Mouse (Mus musculus): ENCODE results near the gene Dnttip2. TPM values are rescaled to one million over a fixed set of nuclear protein-coding genes. Genes with fewer than 3 reads are reported as not detected.
"Not testable (repeated sequence)": the region's sequence is repeated elsewhere in the genome, so short reads cannot be mapped to it uniquely, and the experiment has no call there.

Gene Dnttip2
- polyA plus RNA-seq (2016; fragmentation: Nextera tagmentation; extraction: Ambion mirVana), result 97.3 and 100 TPM in 2 replicates

DNA sequence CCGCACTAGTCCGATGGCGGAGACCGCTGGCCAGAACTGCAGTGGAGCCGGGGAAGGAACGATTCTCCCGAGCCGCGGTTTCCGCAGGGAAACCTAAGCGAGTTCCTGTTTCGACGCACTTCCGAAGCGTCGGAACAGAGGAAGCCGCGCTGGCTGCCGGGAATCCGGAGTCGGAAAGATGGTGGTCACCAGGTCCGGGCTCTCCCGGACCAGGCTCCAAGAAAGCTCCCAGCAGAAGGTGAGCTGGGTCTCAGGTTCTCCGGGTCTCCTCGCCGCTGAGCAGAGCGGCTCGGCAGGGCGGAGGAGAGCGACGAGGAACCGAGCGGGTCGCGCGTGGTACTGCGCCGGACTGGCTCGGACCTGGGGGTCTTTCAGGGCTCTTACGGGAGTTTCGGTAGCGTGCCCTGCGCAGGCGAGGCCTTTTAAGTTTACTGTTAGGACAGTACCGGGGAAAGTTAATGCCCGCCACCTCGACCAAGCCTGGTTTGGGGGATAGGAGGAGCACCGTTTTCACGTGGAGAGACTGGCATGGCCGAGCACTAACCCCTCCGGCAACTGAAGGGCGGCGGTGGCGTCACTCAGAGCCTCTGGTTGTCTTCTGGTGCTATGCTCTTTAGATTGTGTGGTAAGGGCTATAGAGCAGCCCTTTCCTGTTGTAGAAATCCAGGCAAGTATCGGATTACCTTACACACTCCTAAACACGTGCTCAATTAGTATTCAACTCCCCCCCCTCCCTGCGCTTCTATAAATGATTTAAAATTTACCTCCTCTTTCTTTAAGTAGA, at the start of gene Dnttip2:
TSS of gene Dnttip2 (plus strand) at position 148 of the 784 bp plus-strand sequence.
- Histone ChIP-seq H3K36me3 (replicated peaks) (peaks cover 44% of the 10 kb centered on the region), H3K4me1 (peaks cover 33% of the 10 kb centered on the region), H3K4me3 (peak within 1 kb of the TSS; percentile 90), H3K27ac (replicated peaks) (peak within 1 kb of the TSS; percentile 92), H3K27me3 (replicated peaks; ENCODE audit: low read depth, poor library complexity, severe bottlenecking) (no peaks in the 10 kb centered on the region), H3K9me3 (no peaks in the 10 kb centered on the region)
- peak; percentile 95 for DNase-seq (ENCODE audit: low spot score)
- under 1% methylated on average over 57 of the region's 57 CpGs for WGBS

DNA sequence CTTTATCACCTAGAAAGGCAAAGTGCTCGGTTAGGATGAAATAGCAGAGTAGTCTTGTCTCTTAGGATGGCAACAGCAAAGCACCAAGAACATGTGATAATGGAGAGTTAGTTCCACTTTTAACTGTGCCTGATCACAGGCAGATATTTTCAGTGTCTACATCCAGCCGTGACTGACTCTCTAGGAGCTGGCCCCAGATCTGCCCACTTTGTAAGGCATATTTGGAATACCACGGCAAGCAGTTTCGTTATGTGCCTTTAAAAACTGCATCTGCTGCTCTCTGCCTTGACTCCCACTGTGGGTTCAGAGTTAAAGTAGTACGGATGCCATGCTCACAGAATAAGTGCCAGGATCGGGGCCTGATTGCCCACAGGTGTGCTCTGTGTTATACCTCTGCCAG, 47.2 kb upstream of the Dnttip2 start:
- 79% methylated on average over 6 of the region's 6 CpGs for WGBS

DNA sequence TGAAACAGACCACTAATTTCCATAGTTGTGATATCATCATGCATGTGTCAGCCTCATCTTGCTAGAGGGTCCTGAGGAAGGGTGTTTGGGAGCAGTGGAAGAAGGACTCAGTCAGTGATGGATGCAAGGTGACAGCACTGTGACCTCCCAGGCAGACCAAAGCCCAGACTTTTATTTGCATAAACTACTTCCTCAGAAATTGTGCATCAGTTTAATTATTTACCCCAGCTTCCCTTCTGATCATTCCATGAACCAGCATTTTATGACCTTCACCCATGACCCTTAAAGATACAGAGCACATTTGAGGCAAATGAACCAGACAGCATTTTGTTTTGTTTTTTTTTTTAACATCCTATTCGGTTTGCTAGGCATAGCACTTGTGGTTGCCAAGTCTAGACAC, 38.4 kb upstream of the Dnttip2 start:
- Histone ChIP-seq H3K4me1 (no peaks in the 10 kb centered on the region), H3K27ac (replicated peaks) (no peak overlapping the region), H3K36me3 (replicated peaks) (no peaks in the 10 kb centered on the region), H3K27me3 (replicated peaks; ENCODE audit: low read depth, poor library complexity, severe bottlenecking) (no peaks in the 10 kb centered on the region), H3K9me3 (no peaks in the 10 kb centered on the region), H3K4me3 (no peak overlapping the region)
- DNase-seq (ENCODE audit: low spot score), result no peak
- WGBS, result 81% methylated on average over 1 of the region's 1 CpGs

More for the DNA sequence above, 47.2 kb upstream of the Dnttip2 start:
- H3K27me3 ChIP-seq (replicated peaks; ENCODE audit: low read depth, poor library complexity, severe bottlenecking); H3K27ac ChIP-seq (replicated peaks); H3K36me3 ChIP-seq (replicated peaks); H3K9me3 ChIP-seq; DNase-seq (ENCODE audit: low spot score); H3K4me3 ChIP-seq; H3K4me1 ChIP-seq: not testable (repeated sequence)

DNA sequence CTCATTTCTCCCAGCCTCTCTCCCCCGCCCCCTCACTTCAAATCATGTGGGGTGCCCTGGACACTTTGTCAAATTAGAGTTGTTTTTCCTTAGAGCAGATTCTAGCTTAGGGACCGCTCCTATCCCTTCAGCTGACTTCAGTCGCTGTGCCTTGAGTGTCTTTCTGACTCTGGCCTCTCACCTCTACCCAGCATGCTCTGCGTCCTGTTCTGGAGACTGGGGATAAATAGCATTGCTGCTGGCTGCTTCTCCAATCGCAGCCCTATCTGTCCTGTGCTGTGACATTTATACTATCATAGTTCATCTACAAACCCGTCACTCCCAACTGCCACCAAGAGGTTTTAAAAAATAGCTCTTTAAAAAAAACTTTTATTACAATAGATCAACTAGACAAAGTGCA, 31.3 kb upstream of the Dnttip2 start:
- DNase-seq (ENCODE audit: low spot score), result no peak

GRCm38 (mm10) chr3:122243416-122244167, 30.6 kb upstream of the Dnttip2 start:
- no peaks in the 10 kb centered on the region for H3K9me3 ChIP-seq
- peak; percentile 10 for DNase-seq (ENCODE audit: low spot score)
- peaks cover 29% of the 10 kb centered on the region for H3K4me1 ChIP-seq
- no peaks in the 10 kb centered on the region for H3K27me3 ChIP-seq (replicated peaks; ENCODE audit: low read depth, poor library complexity, severe bottlenecking)
- 46% methylated on average over 14 of the region's 14 CpGs for WGBS
- no peak overlapping the region for H3K27ac ChIP-seq (replicated peaks)
- no peak overlapping the region for H3K4me3 ChIP-seq
- H3K36me3 ChIP-seq (replicated peaks), result no peaks in the 10 kb centered on the region

More for the DNA sequence above, 31.3 kb upstream of the Dnttip2 start:
- Histone ChIP-seq H3K36me3 (replicated peaks) (no peaks in the 10 kb centered on the region), H3K27me3 (replicated peaks; ENCODE audit: low read depth, poor library complexity, severe bottlenecking) (no peaks in the 10 kb centered on the region), H3K27ac (replicated peaks) (no peak overlapping the region), H3K9me3 (no peaks in the 10 kb centered on the region), H3K4me1 (peaks cover 29% of the 10 kb centered on the region), H3K4me3 (no peak overlapping the region)
- WGBS, result 43% methylated on average over 6 of the region's 6 CpGs

- Histone ChIP-seq H3K27me3 (replicated peaks; ENCODE audit: low read depth, poor library complexity, severe bottlenecking) (no peaks in the 10 kb centered on the region), H3K9me3 (no peaks in the 10 kb centered on the region), H3K36me3 (replicated peaks) (no peaks in the 10 kb centered on the region), H3K27ac (replicated peaks) (peak overlapping the region; percentile 91), H3K4me3 (peak overlapping the region; percentile 95), H3K4me1 (peaks cover 29% of the 10 kb centered on the region)
- no peak for DNase-seq (ENCODE audit: low spot score)
- WGBS, result 57% methylated on average over 6 of the region's 6 CpGs
Measured at GRCm38 (mm10) chr3:122244759-122245158, 29.4 kb upstream of the Dnttip2 start.

DNA sequence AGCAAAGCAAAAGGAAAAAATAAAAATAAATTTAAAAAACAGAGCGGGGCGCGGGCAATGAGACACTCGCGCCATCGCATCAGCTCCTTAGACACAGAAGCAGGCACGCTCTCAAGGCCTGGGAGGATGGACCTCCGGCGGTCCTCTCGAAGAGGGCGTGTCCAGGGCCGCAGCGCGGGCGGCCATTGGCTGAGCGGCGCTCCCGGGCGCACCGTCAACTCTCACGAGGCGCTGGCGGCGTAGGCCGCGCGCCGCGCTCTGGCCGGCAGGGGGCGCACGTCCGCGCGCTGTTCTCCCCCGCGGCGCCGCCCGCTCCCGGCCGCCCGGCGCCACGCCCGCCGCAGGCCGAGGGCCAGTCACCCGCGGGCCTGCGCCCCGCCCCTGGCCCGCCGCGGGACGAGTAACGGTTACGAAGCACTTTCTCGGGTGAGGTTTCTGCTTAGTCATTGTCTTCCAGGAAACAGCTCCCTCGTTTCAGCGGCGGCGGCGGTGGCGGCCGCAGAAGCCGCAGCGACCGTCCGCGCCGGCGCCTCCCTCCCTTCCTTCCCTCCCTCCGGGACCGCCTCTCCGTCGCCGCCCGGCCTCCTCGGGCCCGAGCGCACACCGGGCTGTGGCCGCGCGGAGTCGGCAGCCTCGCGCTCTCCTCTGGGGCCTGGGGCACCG, 28.8 kb upstream of the Dnttip2 start, which contains the start of gene Gclm:
TSS of gene Gclm (plus strand) at position 343 of the 663 bp plus-strand sequence.
- DNase-seq (ENCODE audit: low spot score), result peak; percentile 95
- Histone ChIP-seq H3K4me3 (peak within 1 kb of the TSS; percentile 95), H3K27me3 (replicated peaks; ENCODE audit: low read depth, poor library complexity, severe bottlenecking) (no peaks in the 10 kb centered on the region), H3K27ac (replicated peaks) (peak within 1 kb of the TSS; percentile 91), H3K4me1 (peaks cover 29% of the 10 kb centered on the region), H3K9me3 (no peaks in the 10 kb centered on the region), H3K36me3 (replicated peaks) (no peaks in the 10 kb centered on the region)
- whole genome bisulfite sequencing, result under 1% methylated on average over 90 of the region's 90 CpGs

DNA sequence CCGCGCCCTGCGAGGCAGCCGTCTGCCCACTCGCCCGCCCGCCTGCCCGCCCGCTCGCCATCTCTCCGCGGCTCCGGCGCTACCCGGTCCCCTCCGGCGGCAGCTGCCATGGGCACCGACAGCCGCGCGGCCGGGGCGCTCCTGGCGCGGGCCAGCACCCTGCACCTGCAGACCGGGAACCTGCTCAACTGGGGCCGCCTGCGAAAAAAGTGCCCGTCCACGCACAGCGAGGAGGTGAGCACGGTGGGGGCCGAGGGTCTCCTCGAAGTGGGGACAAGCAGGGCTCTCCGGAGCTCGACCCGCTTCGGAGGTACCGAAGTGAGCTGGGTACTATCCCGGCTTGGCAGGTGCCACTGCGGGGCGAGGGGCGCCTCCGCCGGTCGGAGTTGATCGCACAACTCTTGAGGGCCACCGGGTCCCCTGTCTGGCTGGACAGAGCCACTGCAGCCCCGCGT, 28.3 kb upstream of the Dnttip2 start:
- Histone ChIP-seq H3K27me3 (replicated peaks; ENCODE audit: low read depth, poor library complexity, severe bottlenecking) (no peaks in the 10 kb centered on the region), H3K27ac (replicated peaks) (peak overlapping the region; percentile 91), H3K9me3 (no peaks in the 10 kb centered on the region), H3K36me3 (replicated peaks) (no peaks in the 10 kb centered on the region), H3K4me1 (peaks cover 29% of the 10 kb centered on the region), H3K4me3 (peak overlapping the region; percentile 95)
- WGBS, result under 1% methylated on average over 50 of the region's 50 CpGs
- DNase-seq (ENCODE audit: low spot score), result peak; percentile 73

- H3K27me3 ChIP-seq (replicated peaks; ENCODE audit: low read depth, poor library complexity, severe bottlenecking), result no peaks in the 10 kb centered on the region
- H3K9me3 ChIP-seq, result no peaks in the 10 kb centered on the region
- no peaks in the 10 kb centered on the region; the same call in 1 of the 2 replicates for H3K36me3 ChIP-seq (replicated peaks)
- peak overlapping the region; percentile 91; the same call in 1 of the 2 replicates for H3K27ac ChIP-seq (replicated peaks)
- WGBS, result 30% methylated on average over 6 of the region's 6 CpGs
- DNase-seq (ENCODE audit: low spot score), result no peak
- peak overlapping the region; percentile 95 for H3K4me3 ChIP-seq
- H3K4me1 ChIP-seq, result peaks cover 29% of the 10 kb centered on the region
Measured at GRCm38 (mm10) chr3:122246406-122246805, 27.8 kb upstream of the Dnttip2 start.

DNA sequence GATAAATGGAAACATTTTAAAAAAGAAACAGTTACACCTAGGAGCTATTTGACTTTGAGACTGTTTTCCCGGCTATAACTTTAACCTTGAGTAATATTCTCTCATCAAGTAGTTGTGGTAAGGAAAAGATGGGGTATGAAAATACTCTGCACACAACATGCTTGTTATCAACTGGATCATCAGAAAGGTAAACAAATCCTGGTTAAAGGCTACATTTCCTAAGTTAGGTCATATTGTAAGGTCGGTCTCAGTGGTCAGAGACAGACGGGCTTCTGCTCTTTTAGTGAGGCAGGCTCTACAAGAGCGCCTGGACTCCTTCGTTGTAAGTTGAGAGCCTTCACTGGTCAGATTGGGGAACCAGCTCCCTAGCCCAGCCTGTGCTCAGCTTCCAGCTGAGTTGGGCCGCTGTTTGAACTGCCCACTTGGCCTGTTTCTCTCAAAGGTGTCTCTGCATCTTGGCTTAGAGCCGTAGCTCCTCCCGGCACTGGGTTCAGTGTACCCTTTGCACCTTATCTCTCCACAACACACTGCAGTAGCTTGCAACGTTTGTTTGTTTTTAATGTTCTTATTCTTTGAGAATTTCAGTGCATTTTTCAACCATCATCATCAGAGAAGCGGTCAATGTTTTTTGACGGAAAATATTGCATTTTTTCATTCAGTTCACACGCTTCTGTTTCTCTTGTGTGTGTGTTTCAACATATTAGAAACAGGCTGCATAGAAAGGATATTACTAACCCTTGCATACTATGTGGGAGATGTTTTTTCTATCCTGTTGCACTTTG, 27.0 kb upstream of the Dnttip2 start:
- WGBS, result 62% methylated on average over 12 of the region's 12 CpGs
- no peaks in the 10 kb centered on the region; the same call in 1 of the 2 replicates for H3K36me3 ChIP-seq (replicated peaks)
- H3K9me3 ChIP-seq, result no peaks in the 10 kb centered on the region
- H3K4me3 ChIP-seq, result peak overlapping the region; percentile 95
- no peak for DNase-seq (ENCODE audit: low spot score)
- H3K4me1 ChIP-seq, result peaks cover 29% of the 10 kb centered on the region
- no peaks in the 10 kb centered on the region for H3K27me3 ChIP-seq (replicated peaks; ENCODE audit: low read depth, poor library complexity, severe bottlenecking)
- no peak overlapping the region for H3K27ac ChIP-seq (replicated peaks)

- Histone ChIP-seq H3K9me3 (no peaks in the 10 kb centered on the region), H3K4me1 (peaks cover 29% of the 10 kb centered on the region), H3K36me3 (replicated peaks) (no peaks in the 10 kb centered on the region; the same call in 1 of the 2 replicates), H3K27me3 (replicated peaks; ENCODE audit: low read depth, poor library complexity, severe bottlenecking) (no peaks in the 10 kb centered on the region), H3K4me3 (no peak overlapping the region), H3K27ac (replicated peaks) (no peak overlapping the region)
- WGBS, result 93% methylated on average over 2 of the region's 2 CpGs
- DNase-seq (ENCODE audit: low spot score), result no peak
Measured at GRCm38 (mm10) chr3:122247768-122248100, 26.5 kb upstream of the Dnttip2 start.

Data from embryonic facial prominence, embryonic 10.5 days (tissue).